Mouse (Mus musculus): ENCODE results near the gene Zfp536. TPM values are rescaled to one million over a fixed set of nuclear protein-coding genes. Genes with fewer than 3 reads are reported as not detected.

Zfp536 gene
- polyA plus RNA-seq, 1 experiment from 2014 or later: 11.4 TPM

DNA sequence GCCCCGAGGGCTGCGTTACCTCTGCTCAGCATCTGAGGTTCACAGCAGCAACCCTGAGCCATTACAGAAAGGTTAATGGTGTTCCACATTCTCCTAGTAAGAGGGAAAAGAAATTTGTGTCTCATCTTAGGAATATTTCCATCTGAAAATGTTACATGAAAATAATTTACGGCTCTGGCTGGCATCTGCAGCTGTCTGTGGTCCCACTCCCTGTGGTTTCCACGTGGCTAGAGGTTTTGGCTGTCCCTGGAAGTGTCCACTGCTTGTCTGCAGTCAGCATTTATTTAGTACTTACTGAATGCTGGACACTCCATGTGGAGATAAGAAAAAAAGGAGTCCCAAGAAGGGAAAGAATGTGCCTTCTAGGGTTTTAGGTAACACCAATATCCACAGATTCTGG is 15.3 kb upstream of the Zfp536 start:
- no peak for ATAC-seq (ENCODE audit: low read depth)
- 68% methylated on average over 4 of the region's 4 CpGs for WGBS
- H3K4me1 ChIP-seq (replicated peaks; ENCODE audit: control insufficient read depth, insufficient read depth, low read length): no peaks in the 10 kb centered on the region
- no peak overlapping the region for H3K27ac ChIP-seq (ENCODE audit: low read length)
- H3K9me3 ChIP-seq (ENCODE audit: control insufficient read depth, low read length): 0 out of 2 replicates have a peak, but pooled peaks cover 2% of the 10 kb centered on the region
- no peaks in the 10 kb centered on the region for H3K27me3 ChIP-seq (ENCODE audit: control insufficient read depth, insufficient read depth, low read depth, low read length)
- no peak overlapping the region for H3K4me2 ChIP-seq (ENCODE audit: low read depth, low read length)
- no peak overlapping the region for H3K4me3 ChIP-seq (ENCODE audit: low read length)
- no peaks in the 10 kb centered on the region for H3K36me3 ChIP-seq (ENCODE audit: control insufficient read depth, insufficient read depth, low read length)
- no peak overlapping the region for H3K9ac ChIP-seq (ENCODE audit: low read length)

DNA sequence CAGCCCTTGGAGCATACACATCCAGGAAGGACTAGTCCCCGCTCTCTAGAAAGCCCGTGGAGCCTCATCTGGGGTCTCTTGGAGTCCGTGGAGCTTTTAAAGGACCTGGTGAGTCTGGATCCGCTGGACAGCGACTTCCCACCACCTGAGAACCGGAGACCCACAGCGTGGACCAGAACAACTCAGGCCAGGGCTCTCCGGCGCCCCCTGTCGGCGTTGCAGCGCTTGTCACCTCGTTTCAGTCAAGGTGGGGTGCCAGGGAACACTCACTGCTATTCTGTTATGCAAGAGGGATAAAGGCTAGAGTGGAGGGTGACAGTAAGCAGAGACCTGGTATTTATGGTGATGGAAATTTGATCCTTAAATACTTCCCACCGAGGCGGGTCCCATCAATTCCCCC is 2.1 kb upstream of the Zfp536 start:
- Histone ChIP-seq H3K4me2 (ENCODE audit: low read depth, low read length) (no peak overlapping the region), H3K27me3 (ENCODE audit: control insufficient read depth, insufficient read depth, low read depth, low read length) (peaks cover 36% of the 10 kb centered on the region), H3K9ac (ENCODE audit: low read length) (no peak overlapping the region), H3K36me3 (ENCODE audit: control insufficient read depth, insufficient read depth, low read length) (no peaks in the 10 kb centered on the region), H3K4me3 (ENCODE audit: low read length) (no peak overlapping the region), H3K27ac (ENCODE audit: low read length) (no peak overlapping the region), H3K9me3 (ENCODE audit: control insufficient read depth, low read length) (no peaks in the 10 kb centered on the region), H3K4me1 (replicated peaks; ENCODE audit: control insufficient read depth, insufficient read depth, low read length) (peaks cover 13% of the 10 kb centered on the region)
- no peak for ATAC-seq (ENCODE audit: low read depth)
- WGBS: 3% methylated on average over 15 of the region's 15 CpGs

DNA sequence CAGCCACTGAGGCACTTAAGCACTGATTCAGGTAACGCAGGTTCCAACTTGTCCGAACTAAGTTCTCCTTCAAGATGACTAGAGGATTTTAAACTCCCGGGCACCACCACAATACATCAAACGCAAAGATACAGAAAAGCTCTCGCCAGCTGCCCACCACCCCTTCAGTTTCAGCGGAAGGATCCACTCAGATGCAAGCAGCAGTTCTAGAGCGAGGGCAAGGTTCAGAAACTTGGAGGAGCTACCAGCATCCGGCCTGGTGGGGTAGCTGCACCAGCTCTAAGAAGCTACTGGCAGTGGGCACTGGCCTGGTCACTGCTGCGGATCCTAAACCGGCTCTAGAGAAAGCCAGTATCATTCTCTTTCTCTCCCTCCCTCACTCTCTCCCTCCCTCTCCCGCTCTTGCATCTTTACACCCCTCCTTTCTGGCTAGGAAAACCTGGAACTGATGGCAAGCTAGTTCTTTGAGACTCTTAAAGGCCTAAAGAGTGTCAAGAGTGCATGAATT is 1.1 kb upstream of the Zfp536 start:
- H3K4me3 ChIP-seq (ENCODE audit: low read length): no peak overlapping the region
- no peak overlapping the region for H3K27ac ChIP-seq (ENCODE audit: low read length)
- H3K9me3 ChIP-seq (ENCODE audit: control insufficient read depth, low read length): no peaks in the 10 kb centered on the region
- H3K4me2 ChIP-seq (ENCODE audit: low read depth, low read length): no peak overlapping the region
- WGBS: 41% methylated on average over 11 of the region's 11 CpGs
- H3K9ac ChIP-seq (ENCODE audit: low read length): no peak overlapping the region
- peaks cover 20% of the 10 kb centered on the region for H3K4me1 ChIP-seq (replicated peaks; ENCODE audit: control insufficient read depth, insufficient read depth, low read length)
- H3K27me3 ChIP-seq (ENCODE audit: control insufficient read depth, insufficient read depth, low read depth, low read length): peaks cover 45% of the 10 kb centered on the region
- no peak for ATAC-seq (ENCODE audit: low read depth)
- no peaks in the 10 kb centered on the region for H3K36me3 ChIP-seq (ENCODE audit: control insufficient read depth, insufficient read depth, low read length)

DNA sequence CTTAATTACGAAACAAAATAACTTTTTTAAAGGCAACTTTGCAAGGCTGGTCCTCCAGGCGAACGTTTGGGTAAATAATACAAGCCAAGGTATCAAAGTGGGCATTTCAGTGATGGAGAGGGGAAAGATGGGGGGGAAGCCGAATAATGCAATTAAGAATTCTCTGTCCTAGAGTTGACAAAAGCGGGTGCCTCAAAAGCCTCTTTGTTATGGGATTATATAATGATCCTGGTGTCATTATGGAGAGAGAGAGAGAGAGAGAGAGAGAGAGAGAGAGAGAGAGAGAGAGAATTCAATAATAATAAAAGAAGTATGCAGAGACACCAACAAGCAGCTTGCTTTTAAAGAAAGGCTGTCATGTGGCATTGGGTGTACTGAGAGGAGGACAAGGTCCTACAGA is 465 bp upstream of the Zfp536 start:
- Histone ChIP-seq H3K9me3 (ENCODE audit: control insufficient read depth, low read length) (no peaks in the 10 kb centered on the region), H3K9ac (ENCODE audit: low read length) (no peak overlapping the region), H3K4me2 (ENCODE audit: low read depth, low read length) (no peak overlapping the region), H3K36me3 (ENCODE audit: control insufficient read depth, insufficient read depth, low read length) (no peaks in the 10 kb centered on the region), H3K27ac (ENCODE audit: low read length) (no peak overlapping the region), H3K4me1 (replicated peaks; ENCODE audit: control insufficient read depth, insufficient read depth, low read length) (peaks cover 25% of the 10 kb centered on the region), H3K27me3 (ENCODE audit: control insufficient read depth, insufficient read depth, low read depth, low read length) (peaks cover 52% of the 10 kb centered on the region), H3K4me3 (ENCODE audit: low read length) (no peak overlapping the region)
- 28% methylated on average over 5 of the region's 5 CpGs for WGBS
- ATAC-seq (ENCODE audit: low read depth): no peak

DNA sequence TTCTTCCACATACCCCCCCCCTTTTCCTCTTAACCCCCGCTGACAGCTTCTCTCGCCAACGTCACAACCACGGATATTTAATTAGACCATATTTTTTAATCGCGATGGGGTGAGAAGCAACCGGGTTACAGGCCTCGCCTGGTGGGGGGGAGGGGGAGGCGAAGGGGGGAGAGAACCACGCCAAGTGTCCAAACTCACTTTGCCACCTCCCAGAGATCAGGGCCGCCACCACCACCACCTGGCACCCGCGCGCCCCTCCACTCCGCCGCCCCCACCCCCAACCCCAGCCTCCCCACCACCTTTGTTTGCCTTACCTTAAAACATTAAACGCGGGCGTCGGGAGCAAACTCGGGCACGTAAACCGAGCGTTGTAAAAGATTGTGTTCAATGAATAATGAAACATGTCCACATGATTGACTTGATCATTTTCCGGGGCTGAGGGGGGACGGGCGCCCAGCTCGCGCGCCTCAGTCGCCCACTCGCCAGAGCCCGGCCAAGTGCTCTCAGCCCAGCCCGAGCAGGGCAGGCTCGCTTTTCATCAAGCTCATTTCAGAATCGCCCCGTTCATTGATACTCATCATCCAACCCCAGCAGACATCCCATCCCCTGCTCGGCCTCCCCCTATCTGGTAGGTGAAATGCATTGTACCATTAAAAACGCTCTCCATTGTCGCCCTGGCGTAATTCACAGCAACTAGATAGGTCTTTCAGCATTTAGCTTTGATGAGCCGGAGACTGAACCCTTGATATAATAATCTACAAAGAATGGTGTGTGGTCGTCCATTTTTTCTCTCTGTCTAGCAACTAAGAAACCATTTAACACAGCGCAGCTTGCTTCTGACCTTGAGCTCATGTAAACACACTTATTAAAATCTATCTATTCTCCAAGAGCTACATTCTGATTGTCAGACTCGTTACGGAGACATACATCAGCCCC is 797 bp downstream of the Zfp536 start:
- no peak overlapping the region for H3K27ac ChIP-seq (ENCODE audit: low read length)
- H3K27me3 ChIP-seq (ENCODE audit: control insufficient read depth, insufficient read depth, low read depth, low read length): peaks cover 63% of the 10 kb centered on the region
- WGBS: under 1% methylated on average over 46 of the region's 46 CpGs
- no peak for ATAC-seq (ENCODE audit: low read depth)
- H3K9me3 ChIP-seq (ENCODE audit: control insufficient read depth, low read length): no peaks in the 10 kb centered on the region
- H3K4me1 ChIP-seq (replicated peaks; ENCODE audit: control insufficient read depth, insufficient read depth, low read length): peaks cover 26% of the 10 kb centered on the region
- H3K4me3 ChIP-seq (ENCODE audit: low read length): peak overlapping the region; percentile 70
- peak overlapping the region; percentile 99 for H3K4me2 ChIP-seq (ENCODE audit: low read depth, low read length)
- H3K9ac ChIP-seq (ENCODE audit: low read length): peak overlapping the region; percentile 64
- no peaks in the 10 kb centered on the region for H3K36me3 ChIP-seq (ENCODE audit: control insufficient read depth, insufficient read depth, low read length)

DNA sequence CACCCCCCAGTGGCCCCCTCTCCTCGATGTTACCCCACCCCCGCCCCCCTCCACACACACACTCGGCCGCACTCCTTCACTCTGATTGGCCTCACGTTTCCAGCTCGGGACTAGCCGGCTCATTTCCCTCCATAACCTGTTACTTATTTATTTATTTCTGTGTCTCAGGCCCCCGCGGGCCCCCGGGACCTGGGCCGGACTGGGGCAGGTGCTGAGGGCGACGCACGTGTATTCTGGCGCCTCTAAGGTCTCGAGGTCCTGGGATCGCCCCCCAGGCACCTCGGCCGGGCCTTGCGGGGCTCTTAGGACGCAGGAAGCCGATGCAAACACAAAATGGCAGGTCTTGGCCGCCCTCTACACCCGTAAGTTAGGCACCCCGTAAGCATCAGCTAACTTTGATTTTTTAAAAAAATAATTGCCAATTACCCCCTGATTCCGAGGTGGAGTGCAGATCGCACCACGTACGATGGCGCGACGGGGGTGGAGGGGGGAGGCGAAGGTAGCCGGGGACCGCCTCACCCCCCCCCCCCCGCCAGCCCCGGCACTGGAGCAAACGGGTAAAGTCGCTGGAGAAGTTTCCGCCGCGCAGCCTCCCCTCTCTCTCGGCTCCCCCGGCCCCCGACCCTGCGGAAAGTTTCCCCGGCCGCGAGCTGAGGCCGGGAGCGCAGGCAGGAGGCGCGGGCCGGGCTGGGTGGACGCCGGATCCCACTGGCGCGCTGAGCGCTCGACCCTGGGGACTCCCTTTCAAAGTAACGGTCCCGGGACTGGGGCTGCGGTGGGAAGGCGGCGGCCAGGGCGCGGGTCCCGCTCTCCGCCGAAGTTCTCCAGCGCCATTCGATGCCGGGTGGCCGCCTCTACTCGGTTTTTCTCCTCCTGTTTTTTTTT is 1.7 kb downstream of the Zfp536 start:
- Histone ChIP-seq H3K9ac (ENCODE audit: low read length) (peak overlapping the region; percentile 64), H3K27me3 (ENCODE audit: control insufficient read depth, insufficient read depth, low read depth, low read length) (peaks cover 69% of the 10 kb centered on the region), H3K36me3 (ENCODE audit: control insufficient read depth, insufficient read depth, low read length) (no peaks in the 10 kb centered on the region), H3K27ac (ENCODE audit: low read length) (peak overlapping the region; percentile 52; the same call in 1 of the 2 replicates), H3K4me1 (replicated peaks; ENCODE audit: control insufficient read depth, insufficient read depth, low read length) (peaks cover 26% of the 10 kb centered on the region), H3K4me3 (ENCODE audit: low read length) (peak overlapping the region; percentile 70), H3K4me2 (ENCODE audit: low read depth, low read length) (peak overlapping the region; percentile 99), H3K9me3 (ENCODE audit: control insufficient read depth, low read length) (no peaks in the 10 kb centered on the region)
- under 1% methylated on average over 50 of the region's 75 CpGs for WGBS
- peak; percentile 23; the same call in 1 of the 2 replicates for ATAC-seq (ENCODE audit: low read depth)

DNA sequence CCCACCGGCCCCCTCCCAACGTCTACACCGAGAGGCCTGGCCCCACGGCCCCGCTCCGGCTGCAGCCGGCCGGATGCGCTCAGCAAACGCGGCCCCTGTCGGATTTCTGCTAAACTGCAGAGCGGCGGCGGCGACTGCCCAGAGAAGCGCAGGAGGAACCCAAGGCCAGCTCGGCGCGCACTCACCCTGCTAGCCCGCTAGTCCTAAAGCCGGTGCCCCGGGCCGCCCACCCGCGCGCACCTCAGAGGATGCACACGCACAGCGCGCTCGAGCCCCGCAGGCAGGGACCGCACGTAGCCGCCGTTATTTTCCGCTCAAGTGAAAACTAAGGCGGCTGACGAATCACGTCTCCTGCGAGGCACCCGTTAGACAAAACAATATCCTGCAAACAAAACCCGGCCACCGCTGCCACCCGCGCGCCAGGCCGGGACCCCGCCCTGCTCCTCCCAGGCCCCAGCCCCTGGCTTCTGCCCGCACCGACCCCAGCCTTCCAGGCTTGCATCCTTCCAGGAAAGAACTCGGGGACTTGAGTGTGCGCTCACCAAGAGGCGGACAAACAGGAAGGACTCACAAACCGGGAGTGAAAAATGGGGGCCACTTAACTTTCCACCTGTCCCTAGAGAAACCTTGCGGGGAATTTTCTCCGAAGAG is 2.9 kb downstream of the Zfp536 start:
- peaks cover 61% of the 10 kb centered on the region for H3K27me3 ChIP-seq (ENCODE audit: control insufficient read depth, insufficient read depth, low read depth, low read length)
- peak overlapping the region; percentile 59 for H3K4me3 ChIP-seq (ENCODE audit: low read length)
- WGBS: under 1% methylated on average over 57 of the region's 57 CpGs
- H3K27ac ChIP-seq (ENCODE audit: low read length): peak overlapping the region; percentile 55
- peak overlapping the region; percentile 99 for H3K4me2 ChIP-seq (ENCODE audit: low read depth, low read length)
- peak; percentile 86 for ATAC-seq (ENCODE audit: low read depth)
- peak overlapping the region; percentile 65 for H3K9ac ChIP-seq (ENCODE audit: low read length)
- H3K9me3 ChIP-seq (ENCODE audit: control insufficient read depth, low read length): no peaks in the 10 kb centered on the region
- H3K36me3 ChIP-seq (ENCODE audit: control insufficient read depth, insufficient read depth, low read length): no peaks in the 10 kb centered on the region
- peaks cover 26% of the 10 kb centered on the region for H3K4me1 ChIP-seq (replicated peaks; ENCODE audit: control insufficient read depth, insufficient read depth, low read length)

DNA sequence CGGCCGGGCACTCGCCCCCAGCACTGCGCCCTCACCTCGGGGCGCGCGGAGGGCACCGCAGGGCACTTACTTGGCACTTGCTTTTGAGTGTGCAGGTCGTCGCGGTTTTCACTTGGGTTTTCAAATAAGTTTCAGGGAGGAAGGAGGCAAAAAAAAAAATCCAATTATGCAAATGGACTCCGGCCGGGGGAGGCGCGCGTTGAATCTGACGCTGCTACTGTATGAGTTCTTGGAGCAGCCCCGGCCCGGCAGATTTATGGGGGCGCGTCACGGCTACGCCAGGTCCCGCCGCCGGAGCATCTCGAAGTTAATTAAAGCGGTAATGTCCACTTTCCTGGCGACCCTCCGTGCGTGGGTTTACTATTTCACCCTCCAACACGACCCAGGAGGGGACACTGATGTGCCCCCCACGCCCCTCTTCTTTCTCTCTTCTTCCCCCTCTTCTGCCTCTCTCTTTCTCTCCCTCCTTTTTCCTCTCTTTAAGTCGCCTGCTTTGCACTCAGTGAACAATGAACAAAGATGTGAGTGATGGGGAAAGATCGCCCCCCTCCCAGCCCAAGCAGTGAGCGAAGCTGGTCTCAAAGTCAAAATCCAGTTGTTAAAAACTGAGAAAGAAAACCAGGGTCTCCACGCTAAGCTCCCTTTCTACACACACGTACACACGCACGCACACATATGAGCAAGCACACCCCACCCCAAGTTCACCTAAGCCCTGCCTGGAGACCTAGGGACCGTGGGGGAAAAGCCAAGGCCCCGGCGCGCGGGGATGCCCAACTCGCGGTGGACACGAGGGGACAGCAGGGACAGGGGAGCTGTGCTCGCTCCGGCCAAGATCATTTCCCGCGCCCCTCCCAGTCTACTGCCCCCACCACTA is 3.7 kb downstream of the Zfp536 start:
- 2% methylated on average over 49 of the region's 53 CpGs for WGBS
- H3K9ac ChIP-seq (ENCODE audit: low read length): peak overlapping the region; percentile 65
- H3K4me1 ChIP-seq (replicated peaks; ENCODE audit: control insufficient read depth, insufficient read depth, low read length): peaks cover 26% of the 10 kb centered on the region
- H3K27me3 ChIP-seq (ENCODE audit: control insufficient read depth, insufficient read depth, low read depth, low read length): peaks cover 55% of the 10 kb centered on the region
- ATAC-seq (ENCODE audit: low read depth): peak; percentile 41; the same call in 1 of the 2 replicates
- H3K4me2 ChIP-seq (ENCODE audit: low read depth, low read length): peak overlapping the region; percentile 99
- H3K36me3 ChIP-seq (ENCODE audit: control insufficient read depth, insufficient read depth, low read length): no peaks in the 10 kb centered on the region
- no peaks in the 10 kb centered on the region for H3K9me3 ChIP-seq (ENCODE audit: control insufficient read depth, low read length)
- peak overlapping the region; percentile 59 for H3K4me3 ChIP-seq (ENCODE audit: low read length)
- peak overlapping the region; percentile 55 for H3K27ac ChIP-seq (ENCODE audit: low read length)

Data from lung, embryonic 16.5 days (tissue).